Mouse (Mus musculus) kidney, embryonic 16.5 days (tissue): Measurements from ENCODE around the gene Lrfn2. TPM values are rescaled to one million over a fixed set of nuclear protein-coding genes. Genes with fewer than 3 reads are reported as not detected.
A peak's percentile ranks its signal among the peaks of the same experiment; 100 is the strongest.

Experiments used
- ATAC-seq: fragments of 200-750 bp; cut with Nextera tagmentation; 2 replicates; pipeline ENCODE4 v1.8.0; 2017; ENCODE audit warnings: moderate TSS enrichment; ENCODE audit not compliant: low FRiP score, low TSS enrichment
- H3K27ac ChIP-seq: fragments of 300-500 bp; sonication (generic); 2 replicates; pipeline ENCODE4 v1.5.1; 2014; ENCODE audit warnings: low read length
- H3K27me3 ChIP-seq: fragments of 300-500 bp; sonication (generic); 2 replicates; pipeline ENCODE4 v1.6.1; 2014; ENCODE audit warnings: low read length, control low read depth, mixed read lengths; ENCODE audit not compliant: insufficient read depth
- H3K36me3 ChIP-seq: fragments of 300-500 bp; sonication (generic); 2 replicates; pipeline ENCODE4 v1.6.1; 2014; ENCODE audit warnings: low read length, control low read depth, mixed read lengths; ENCODE audit not compliant: insufficient read depth
- H3K4me1 ChIP-seq: fragments of 300-500 bp; sonication (generic); 2 replicates; pipeline ENCODE4 v1.6.1; 2014; ENCODE audit warnings: low read length, control low read depth, mixed read lengths; ENCODE audit not compliant: insufficient read depth
- H3K4me2 ChIP-seq: fragments of 300-500 bp; sonication (generic); replicated peaks from 2 replicates; pipeline ENCODE4 v1.6.1; 2014; ENCODE audit warnings: low read depth, low read length
- H3K4me3 ChIP-seq: fragments of 300-500 bp; sonication (generic); 2 replicates; pipeline ENCODE4 v1.5.1; 2014; ENCODE audit warnings: mild to moderate bottlenecking, low read length
- H3K9ac ChIP-seq: fragments of 300-500 bp; sonication (generic); replicated peaks from 2 replicates; pipeline ENCODE4 v1.6.1; 2014; ENCODE audit warnings: low read length
- H3K9me3 ChIP-seq: fragments of 300-500 bp; sonication (generic); 2 replicates; pipeline ENCODE4 v1.6.1; 2016; ENCODE audit warnings: low read length, control low read depth
- WGBS: fragments of 180-500 bp; shearing (Covaris S2); extraction: QIAGEN DNeasy Blood & Tissue Kit; methylation state at CpG from one replicate; pipeline ENCODE4 v1.1.7; 2014; 5-methylcytosine and 5-hydroxymethylcytosine counted together
- polyA plus RNA-seq: library from polyadenylated mRNA; unstranded; fragments of >200 nt; fragmentation: Nextera tagmentation; extraction: Ambion mirVana; gene quantifications from 2 replicates; pipeline ENCODE4 v1.2.1, GENCODE M21; 2015

Gene Lrfn2
- polyA plus RNA-seq, 1 experiment from 2014 or later = 0.94 TPM

DNA sequence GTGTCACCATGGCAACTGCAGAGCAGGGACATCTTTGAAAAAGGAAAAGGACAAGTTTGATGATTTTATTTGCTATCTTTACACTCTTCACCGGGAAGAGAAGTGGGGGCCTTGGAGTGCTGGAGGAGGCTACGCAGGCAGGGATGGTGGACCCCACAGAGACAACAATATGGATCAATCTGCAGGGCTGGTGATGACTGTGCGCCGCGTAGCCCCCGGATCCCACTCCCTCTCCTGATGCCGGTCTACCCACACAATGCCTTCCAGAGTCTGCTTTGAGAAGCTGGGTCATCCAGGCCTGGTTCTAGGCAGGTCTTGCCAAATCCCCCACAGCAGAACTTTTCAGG, 98.1 kb downstream of the Lrfn2 start:
- H3K4me1 ChIP-seq = peaks cover 20% of the 10 kb centered on the region
- H3K36me3 ChIP-seq = no peaks in the 10 kb centered on the region
- WGBS = 87% methylated on average over 7 of the region's 7 CpGs
- no peak overlapping the region for H3K4me3 ChIP-seq
- ATAC-seq = peak; percentile 10; the same call in 1 of the 2 replicates
- H3K9ac ChIP-seq = no peak overlapping the region
- H3K27me3 ChIP-seq = 0 out of 2 replicates have a peak, but pooled peaks cover 3% of the 10 kb centered on the region
- H3K27ac ChIP-seq = no peak overlapping the region
- no peaks in the 10 kb centered on the region for H3K9me3 ChIP-seq
- no peak overlapping the region for H3K4me2 ChIP-seq

DNA sequence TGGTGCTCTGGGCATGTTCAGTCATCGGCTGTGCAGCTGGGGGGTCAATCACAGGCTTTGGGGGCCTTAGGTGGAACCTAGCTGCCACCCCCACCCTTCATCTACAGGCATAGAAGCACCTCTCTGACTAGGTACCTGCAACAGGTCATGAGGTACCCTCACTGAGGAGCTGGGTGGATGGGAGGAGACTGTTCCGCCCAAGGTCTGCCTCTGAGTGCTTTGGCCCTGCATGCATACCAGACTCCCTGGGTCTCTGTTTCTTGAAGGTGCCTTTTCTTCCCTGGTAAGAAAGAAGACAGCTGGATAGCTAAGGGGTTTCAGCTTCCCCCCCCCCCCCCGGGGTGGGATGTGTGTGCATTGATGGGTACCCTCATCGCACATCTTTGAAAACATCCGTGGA, 98.7 kb downstream of the Lrfn2 start:
- no peak overlapping the region for H3K4me2 ChIP-seq
- no peaks in the 10 kb centered on the region for H3K9me3 ChIP-seq
- H3K27me3 ChIP-seq = 0 out of 2 replicates have a peak, but pooled peaks cover 3% of the 10 kb centered on the region
- peaks cover 20% of the 10 kb centered on the region for H3K4me1 ChIP-seq
- no peaks in the 10 kb centered on the region for H3K36me3 ChIP-seq
- no peak overlapping the region for H3K9ac ChIP-seq
- no peak for ATAC-seq
- no peak overlapping the region for H3K27ac ChIP-seq
- H3K4me3 ChIP-seq = no peak overlapping the region
- WGBS = 87% methylated on average over 5 of the region's 5 CpGs

DNA sequence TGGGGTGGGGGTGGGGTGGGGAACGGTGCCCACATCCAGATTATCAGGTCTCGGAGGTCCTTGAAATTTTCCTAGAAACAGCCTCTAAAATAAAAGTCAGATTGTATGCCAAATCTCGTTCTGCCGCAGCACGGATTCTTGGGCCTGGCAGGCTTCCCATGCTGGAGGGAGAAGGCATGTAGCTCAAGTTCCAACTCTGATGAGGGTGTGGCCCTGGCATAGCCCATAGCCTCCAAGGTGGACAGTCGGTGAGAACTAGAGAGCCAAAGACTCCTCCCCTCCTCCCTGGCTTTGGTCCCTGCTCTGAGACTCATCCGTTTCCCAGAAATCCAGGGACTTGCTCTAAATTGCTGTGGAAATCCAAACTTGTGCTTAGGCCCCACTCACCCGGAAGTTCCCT, 99.6 kb downstream of the Lrfn2 start:
- 0 out of 2 replicates have a peak, but pooled peaks cover 3% of the 10 kb centered on the region for H3K27me3 ChIP-seq
- 70% methylated on average over 8 of the region's 8 CpGs for WGBS
- no peak overlapping the region for H3K9ac ChIP-seq
- no peak overlapping the region for H3K27ac ChIP-seq
- H3K4me3 ChIP-seq = no peak overlapping the region
- peaks cover 20% of the 10 kb centered on the region for H3K4me1 ChIP-seq
- ATAC-seq = no peak
- H3K4me2 ChIP-seq = no peak overlapping the region
- no peaks in the 10 kb centered on the region for H3K9me3 ChIP-seq
- no peaks in the 10 kb centered on the region for H3K36me3 ChIP-seq

DNA sequence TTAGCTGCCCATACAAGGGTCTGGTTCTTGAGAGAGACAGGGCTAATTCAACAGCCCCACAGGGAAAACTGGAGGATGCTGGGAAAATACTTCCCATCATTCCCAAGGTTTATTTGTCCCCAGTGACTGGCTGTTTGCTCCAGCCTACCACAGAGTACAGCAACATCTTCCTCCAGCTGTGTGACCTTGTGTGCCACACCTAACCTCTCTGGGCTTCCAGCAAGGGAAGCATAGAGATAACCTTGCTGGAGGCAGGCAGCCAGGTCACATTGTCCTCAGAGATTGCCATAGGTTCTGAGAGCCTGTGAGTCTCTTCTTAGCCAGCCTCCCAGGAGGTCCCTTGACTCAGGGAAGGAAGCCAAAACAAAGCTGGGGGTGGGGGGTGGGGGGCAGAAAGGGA, 101.1 kb downstream of the Lrfn2 start:
- peak overlapping the region; percentile 23; the same call in 1 of the 2 replicates for H3K27ac ChIP-seq

DNA sequence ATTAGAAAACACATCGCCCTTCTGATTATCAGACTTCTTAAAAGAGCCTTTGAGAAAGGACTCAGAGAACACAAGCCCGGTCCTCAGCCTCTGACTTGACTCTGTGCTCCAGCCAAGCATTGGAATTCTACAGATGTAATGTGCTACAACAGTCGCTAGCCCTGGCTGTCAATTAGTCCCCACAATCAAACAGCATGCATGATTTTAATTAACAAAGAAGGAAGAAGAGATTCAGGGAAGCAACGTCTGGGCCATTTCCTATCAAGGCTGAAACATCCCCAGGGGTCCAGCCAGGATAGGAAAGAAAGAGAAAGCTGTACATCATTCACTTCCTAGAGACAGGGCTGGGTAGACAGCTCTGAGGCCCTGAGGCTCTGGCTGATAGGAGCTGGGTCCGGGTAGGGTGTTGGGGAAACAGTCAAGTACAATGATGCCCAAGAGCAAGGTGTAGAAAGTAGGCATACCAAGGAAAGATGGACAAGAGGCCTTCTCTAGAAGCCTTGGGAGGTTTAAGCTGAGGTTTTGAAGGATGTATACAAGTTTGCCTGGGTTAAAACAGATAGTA, 101.6 kb downstream of the Lrfn2 start:
- Histone ChIP-seq H3K4me3 (no peak overlapping the region), H3K9ac (no peak overlapping the region), H3K27me3 (0 out of 2 replicates have a peak, but pooled peaks cover 3% of the 10 kb centered on the region), H3K36me3 (no peaks in the 10 kb centered on the region), H3K4me2 (no peak overlapping the region), H3K9me3 (no peaks in the 10 kb centered on the region), H3K27ac (0 out of 2 replicates have a peak overlapping the region, but pooled peaks have one; percentile 25), H3K4me1 (peaks cover 26% of the 10 kb centered on the region)
- 40% methylated on average over 5 of the region's 5 CpGs for WGBS
- ATAC-seq = no peak

More for the DNA sequence above, 101.1 kb downstream of the Lrfn2 start:
- no peaks in the 10 kb centered on the region for H3K36me3 ChIP-seq
- no peak overlapping the region for H3K4me2 ChIP-seq
- H3K9ac ChIP-seq = no peak overlapping the region
- H3K4me3 ChIP-seq = no peak overlapping the region
- peaks cover 26% of the 10 kb centered on the region for H3K4me1 ChIP-seq
- H3K27me3 ChIP-seq = 0 out of 2 replicates have a peak, but pooled peaks cover 3% of the 10 kb centered on the region
- H3K9me3 ChIP-seq = no peaks in the 10 kb centered on the region
- no peak for ATAC-seq

DNA sequence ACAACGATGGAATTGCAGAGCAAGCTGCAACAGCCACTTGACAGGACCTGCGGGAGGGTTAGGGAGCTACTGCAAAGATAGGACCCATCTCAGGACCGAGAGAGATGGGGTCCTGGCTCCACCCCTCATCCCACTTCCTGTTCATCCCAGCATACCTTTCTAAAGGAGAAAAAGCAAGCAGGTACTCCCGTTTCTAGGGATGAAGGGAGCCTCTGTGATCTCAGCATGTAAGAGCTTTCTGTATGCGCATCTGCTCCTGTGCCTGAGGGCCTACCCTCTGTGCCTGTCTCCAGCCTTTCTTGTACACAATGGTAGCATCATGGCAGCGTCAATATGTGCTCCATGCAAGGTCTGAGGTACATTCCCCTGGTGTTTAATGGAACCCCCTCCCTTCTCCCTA, 102.9 kb downstream of the Lrfn2 start:
- ATAC-seq = no peak
- H3K4me2 ChIP-seq = no peak overlapping the region
- H3K9me3 ChIP-seq = no peaks in the 10 kb centered on the region
- peaks cover 19% of the 10 kb centered on the region for H3K4me1 ChIP-seq
- H3K9ac ChIP-seq = no peak overlapping the region
- H3K27ac ChIP-seq = no peak overlapping the region
- H3K27me3 ChIP-seq = 0 out of 2 replicates have a peak, but pooled peaks cover 3% of the 10 kb centered on the region
- no peak overlapping the region for H3K4me3 ChIP-seq
- WGBS = 52% methylated on average over 6 of the region's 6 CpGs
- no peaks in the 10 kb centered on the region for H3K36me3 ChIP-seq

DNA sequence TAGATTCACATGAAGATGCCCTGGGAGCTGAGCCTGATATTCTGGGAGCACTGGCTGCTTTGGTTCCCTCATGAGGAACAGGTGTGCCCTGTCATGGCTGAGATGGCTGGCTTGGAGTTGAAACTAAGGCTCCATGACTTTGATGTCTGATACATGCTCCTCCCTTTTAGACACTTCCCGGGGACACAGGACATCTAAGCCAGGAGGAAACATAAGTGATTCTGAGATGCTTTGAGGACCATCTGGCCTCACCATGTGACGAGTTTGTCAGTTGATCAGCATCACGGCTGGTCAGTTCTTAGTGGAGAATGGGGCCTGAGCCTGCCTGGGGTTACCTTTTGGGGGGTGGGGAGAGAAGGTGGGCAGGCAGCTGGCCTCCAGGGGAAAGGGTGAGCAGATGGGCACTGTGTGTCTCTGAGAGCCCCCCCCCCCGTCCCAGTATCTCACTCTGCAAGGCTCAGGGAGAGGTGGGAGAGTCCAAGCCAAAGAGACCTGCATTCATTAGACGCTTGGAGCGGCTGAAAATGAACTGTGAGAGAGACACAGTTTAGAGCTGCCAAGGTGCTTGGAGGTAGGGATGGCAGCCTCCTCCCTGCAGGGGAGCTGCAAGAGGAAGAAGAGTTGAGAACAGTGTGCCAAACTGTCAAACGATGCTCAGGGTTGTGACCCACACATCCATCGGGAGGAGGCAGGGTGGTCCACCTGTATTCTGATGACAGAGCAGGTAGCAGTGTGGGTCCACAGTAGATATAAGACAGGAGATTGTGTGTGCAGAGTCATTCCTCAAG, 105.2 kb downstream of the Lrfn2 start:
- 0 out of 2 replicates have a peak, but pooled peaks cover 3% of the 10 kb centered on the region for H3K27me3 ChIP-seq
- no peak overlapping the region for H3K4me3 ChIP-seq
- peaks cover 15% of the 10 kb centered on the region for H3K4me1 ChIP-seq
- H3K4me2 ChIP-seq = no peak overlapping the region
- H3K9me3 ChIP-seq = no peaks in the 10 kb centered on the region
- 51% methylated on average over 8 of the region's 8 CpGs for WGBS
- no peaks in the 10 kb centered on the region for H3K36me3 ChIP-seq
- no peak overlapping the region for H3K27ac ChIP-seq
- peak; percentile 49 for ATAC-seq
- no peak overlapping the region for H3K9ac ChIP-seq

DNA sequence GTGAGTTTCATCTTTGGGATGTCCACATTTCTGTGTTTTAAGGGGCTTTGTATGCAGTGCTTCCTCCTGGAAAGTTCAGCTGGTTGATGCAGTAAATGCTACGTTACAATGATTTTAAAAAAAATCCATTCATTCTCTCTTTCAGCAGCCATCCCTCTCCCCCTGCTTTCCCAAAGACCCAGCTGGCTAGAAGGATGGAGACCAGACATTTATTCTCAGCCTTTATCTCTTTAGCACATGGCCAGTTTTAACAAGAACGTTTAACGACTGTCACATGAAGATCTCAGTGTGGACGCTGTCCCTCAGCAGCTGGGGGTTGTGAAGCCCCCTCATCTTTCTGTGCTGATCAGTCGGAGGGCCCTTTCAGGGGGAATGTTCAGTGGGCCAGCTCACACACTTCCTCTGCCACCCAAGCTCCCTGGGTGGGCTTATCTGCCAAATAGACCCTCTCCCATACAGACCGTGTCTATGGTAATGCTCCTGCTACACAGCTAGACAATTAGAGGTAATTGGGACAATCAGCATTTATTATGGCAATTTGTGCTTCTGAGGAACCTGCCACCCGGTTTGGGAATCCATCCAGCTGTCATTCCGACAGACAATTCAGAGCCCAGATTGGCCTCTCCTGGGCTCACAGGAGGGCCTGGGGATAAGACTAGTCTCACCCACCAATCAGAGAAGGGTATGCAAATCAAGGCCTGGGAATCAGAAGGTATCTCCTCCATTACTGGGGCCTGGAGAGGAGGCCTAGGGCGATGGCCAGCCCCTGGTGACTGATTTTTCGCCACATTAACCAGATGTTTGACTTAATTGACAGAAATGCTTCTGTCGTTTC, 111.8 kb downstream of the Lrfn2 start:
- 10% methylated on average over 11 of the region's 11 CpGs for WGBS

DNA sequence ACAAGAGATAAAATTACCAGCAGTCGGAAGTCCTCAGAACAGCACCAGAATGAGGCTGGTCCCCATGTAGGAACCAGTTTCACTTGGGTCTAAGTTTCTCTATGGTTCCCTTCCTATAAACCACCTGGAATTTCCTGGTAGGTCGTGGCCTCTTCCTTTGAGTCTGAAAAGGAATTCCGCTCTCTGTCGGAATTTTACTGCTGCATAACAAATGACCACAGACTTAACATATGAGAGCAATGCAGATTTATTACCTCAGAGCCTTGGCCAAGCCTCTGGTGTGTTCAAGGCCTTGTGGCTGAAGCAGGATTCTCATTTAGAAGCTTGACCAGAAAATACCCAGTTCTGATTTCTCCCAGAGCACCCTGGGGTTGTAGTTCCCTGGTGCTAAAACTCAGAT, 115.7 kb downstream of the Lrfn2 start:
- no peak overlapping the region for H3K9ac ChIP-seq
- no peak overlapping the region for H3K4me2 ChIP-seq
- 14% methylated on average over 4 of the region's 4 CpGs for WGBS
- H3K27me3 ChIP-seq = no peaks in the 10 kb centered on the region
- H3K4me1 ChIP-seq = peaks cover 15% of the 10 kb centered on the region
- no peaks in the 10 kb centered on the region for H3K9me3 ChIP-seq
- H3K27ac ChIP-seq = peak overlapping the region; percentile 23; the same call in 1 of the 2 replicates
- no peak overlapping the region for H3K4me3 ChIP-seq
- no peaks in the 10 kb centered on the region for H3K36me3 ChIP-seq
- peak; percentile 44; the same call in 1 of the 2 replicates for ATAC-seq

More for the DNA sequence above, 111.8 kb downstream of the Lrfn2 start:
- Histone ChIP-seq H3K9ac (no peak overlapping the region), H3K9me3 (no peaks in the 10 kb centered on the region), H3K27ac (no peak overlapping the region), H3K27me3 (no peaks in the 10 kb centered on the region), H3K36me3 (no peaks in the 10 kb centered on the region), H3K4me1 (peaks cover 15% of the 10 kb centered on the region), H3K4me2 (no peak overlapping the region), H3K4me3 (no peak overlapping the region)
- peak; percentile 90 for ATAC-seq
